In the genomic region with DNA sequence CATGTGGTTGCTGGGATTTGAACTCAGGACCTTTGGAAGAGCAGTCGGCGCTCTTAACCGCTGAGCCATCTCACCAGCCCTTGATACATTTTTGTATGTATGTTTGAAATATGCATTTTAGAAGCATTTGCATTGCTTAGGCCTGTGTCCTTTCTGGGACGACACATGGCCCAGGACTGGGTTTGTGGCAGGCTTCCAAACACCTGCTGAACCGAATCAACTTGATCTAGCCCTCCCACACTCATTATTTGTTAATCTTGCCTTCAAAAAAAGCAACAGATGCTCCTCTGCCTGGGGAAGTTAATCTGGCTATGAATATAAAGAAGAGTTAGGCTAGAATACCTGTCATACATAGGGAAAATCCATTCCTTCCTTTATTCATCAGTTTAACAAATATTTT, we compare ENCODE assay signal across 22 mouse cellular contexts.
"Had no signal": no experiment of that assay in that cellular context is flagged by ENCODE, and none has a peak within 500 bp of the region (broad histone marks: within the 10 kb centered on the region; RNA-seq: fewer than 3 reads in every experiment).

No protein-coding gene starts in this region.

- ATAC-seq: midbrain, embryonic 16.5 days had no signal

- H3K27ac ChIP-seq: liver, embryonic 14.5 days; midbrain, embryonic 10.5 days; midbrain, embryonic 12.5 days; neural tube, embryonic 13.5 days; neural tube, embryonic 15.5 days; stomach, embryonic 15.5 days; stomach, postnatal 0 days had no signal

- H3K27me3 ChIP-seq: stomach, embryonic 15.5 days had no signal

- H3K4me2 ChIP-seq: lung, embryonic 14.5 days; midbrain, embryonic 12.5 days; neural tube, embryonic 13.5 days; neural tube, embryonic 15.5 days; stomach, embryonic 15.5 days had no signal

- H3K9ac ChIP-seq: liver, embryonic 14.5 days; lung, embryonic 14.5 days; midbrain, embryonic 12.5 days; neural tube, embryonic 13.5 days; neural tube, embryonic 15.5 days; stomach, embryonic 15.5 days had no signal

- H3K9me3 ChIP-seq: midbrain, embryonic 10.5 days; midbrain, embryonic 12.5 days; neural tube, embryonic 13.5 days; neural tube, embryonic 15.5 days; stomach, embryonic 15.5 days had no signal

- H3K4me3 ChIP-seq: megakaryocyte, embryonic 14.5 days; midbrain, embryonic 10.5 days; midbrain, embryonic 12.5 days; neural tube, embryonic 13.5 days; neural tube, embryonic 15.5 days; stomach, embryonic 15.5 days had no signal

- H3K36me3 ChIP-seq: midbrain, embryonic 10.5 days; midbrain, embryonic 12.5 days; neural tube, embryonic 13.5 days; neural tube, embryonic 15.5 days; stomach, embryonic 15.5 days had no signal

- DNase-seq: lung, adult 18-20 months; lung, embryonic 14.5 days; lung, postnatal 10 days; lung, postnatal 4 days; midbrain, embryonic 14.5 days; retina, postnatal 1 day; right cerebral cortex, adult 18-20 months; right cerebral cortex, postnatal 25 days; right cerebral cortex, postnatal 4 days; spleen, adult 18-20 months; thymus, adult 2 months; thymus, postnatal 14 days; thymus, postnatal 36 days had no signal

- H3K4me1 ChIP-seq: midbrain, embryonic 10.5 days; midbrain, embryonic 12.5 days; neural tube, embryonic 13.5 days; neural tube, embryonic 15.5 days; stomach, embryonic 15.5 days had no signal
